Mouse (Mus musculus) v-Abl transformed pro-B cells (cell line): ENCODE measurements around the gene Mslnl.

Experiments
- in situ Hi-C, 2 experiments: fragments of 400-800 bp; cut with MboI; formaldehyde crosslinking; loops; one replicate each; pipeline ENCODE4 v1.15.1; 2025; ENCODE audit not compliant: unreplicated experiment in 2 of 2

Gene Mslnl

DNA sequence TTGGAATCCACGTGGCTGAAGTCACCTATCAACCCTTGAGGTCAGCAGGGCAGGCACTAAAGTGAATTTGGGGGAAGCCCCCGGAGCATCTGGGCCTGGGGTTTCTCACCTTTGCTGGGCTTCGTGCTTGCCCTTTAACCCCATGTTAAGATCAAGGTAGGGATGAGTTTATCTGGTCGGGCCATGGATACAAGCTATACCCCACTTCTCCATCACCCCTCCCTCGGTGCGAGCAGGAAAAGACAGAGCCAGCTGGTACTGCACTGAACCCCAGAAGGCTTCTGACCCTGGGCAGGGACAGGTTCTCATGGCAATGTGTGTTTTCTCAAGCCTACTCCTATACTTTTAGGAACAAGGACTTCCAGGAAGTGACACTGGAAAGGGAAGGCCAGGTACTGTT is 45.5 kb downstream of the Mslnl start:
- in situ Hi-C loops = no loop called here

DNA sequence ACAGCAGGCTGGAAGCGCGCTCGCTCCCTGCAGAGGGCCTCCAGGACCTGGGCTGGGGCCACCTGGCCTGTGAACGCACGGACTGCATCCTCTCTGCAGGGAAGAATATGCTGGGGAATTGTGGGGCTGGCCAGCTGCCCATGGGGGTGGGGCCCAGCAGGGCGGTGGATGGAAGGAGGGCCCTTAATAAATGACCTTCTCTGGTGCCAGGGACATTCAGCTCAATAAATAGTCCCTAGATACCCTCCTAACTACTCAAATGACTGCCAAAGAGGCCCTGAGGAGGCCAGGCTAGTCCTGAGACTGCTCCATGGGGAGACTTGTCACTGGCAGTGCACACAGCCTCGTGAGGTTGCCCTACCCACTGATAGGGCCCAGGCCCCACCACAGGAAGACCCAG is 47.2 kb downstream of the Mslnl start:
- in situ Hi-C loops = no loop called here

- in situ Hi-C loops = no loop called here
Measured at GRCm38 (mm10) chr17:25783861-25784574, 48.2 kb downstream of the Mslnl start.

DNA sequence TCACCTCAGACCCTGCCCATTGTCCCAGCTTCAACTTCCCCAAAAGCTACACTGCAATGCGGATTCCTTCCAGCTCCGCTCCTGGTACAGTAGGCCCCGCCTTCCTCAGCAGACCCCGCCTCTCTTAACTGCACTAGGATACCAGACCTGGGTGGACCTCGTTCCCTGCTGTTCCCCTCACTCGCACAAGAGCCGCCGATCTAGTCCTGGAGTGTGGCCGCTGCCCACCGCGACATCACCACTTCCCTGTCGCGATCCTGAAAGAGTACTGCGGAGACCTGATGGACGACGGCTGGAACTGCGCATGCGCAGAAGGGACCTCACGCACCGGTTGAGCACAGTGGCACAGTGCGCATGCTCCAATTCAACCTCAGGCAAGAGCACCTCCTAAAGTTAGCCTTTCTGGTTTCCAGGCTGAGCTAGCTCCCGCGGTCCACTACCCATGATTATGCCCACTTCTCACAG is 49.5 kb downstream of the Mslnl start, which contains the start of gene Haghl:
TSS of gene Haghl (minus strand) at position 393 of the 465 bp plus-strand sequence.
- in situ Hi-C loops = no loop called here

DNA sequence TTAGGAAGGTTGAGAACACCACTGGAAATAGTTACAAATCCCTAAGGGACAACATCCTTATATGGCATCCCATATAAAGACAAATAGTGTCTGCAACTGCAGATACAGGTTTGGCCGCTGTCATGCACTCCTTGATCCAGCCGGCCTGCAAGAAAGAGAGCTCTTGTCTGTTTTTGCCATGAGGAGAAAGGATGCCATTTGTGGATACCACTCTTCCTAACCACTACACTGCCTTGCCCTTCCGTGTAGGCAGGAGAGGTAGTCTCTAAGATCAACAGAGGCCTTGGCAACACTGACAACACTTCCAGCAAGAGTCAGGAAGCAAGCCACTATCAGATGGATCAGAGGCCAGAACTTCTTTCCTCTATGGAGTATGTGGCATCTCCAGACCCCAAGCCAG is 50.4 kb downstream of the Mslnl start, which contains the start of gene Ccdc78:
TSS of gene Ccdc78 (plus strand) at position 301 of the 400 bp plus-strand sequence.
- in situ Hi-C loops = no loop called here

DNA sequence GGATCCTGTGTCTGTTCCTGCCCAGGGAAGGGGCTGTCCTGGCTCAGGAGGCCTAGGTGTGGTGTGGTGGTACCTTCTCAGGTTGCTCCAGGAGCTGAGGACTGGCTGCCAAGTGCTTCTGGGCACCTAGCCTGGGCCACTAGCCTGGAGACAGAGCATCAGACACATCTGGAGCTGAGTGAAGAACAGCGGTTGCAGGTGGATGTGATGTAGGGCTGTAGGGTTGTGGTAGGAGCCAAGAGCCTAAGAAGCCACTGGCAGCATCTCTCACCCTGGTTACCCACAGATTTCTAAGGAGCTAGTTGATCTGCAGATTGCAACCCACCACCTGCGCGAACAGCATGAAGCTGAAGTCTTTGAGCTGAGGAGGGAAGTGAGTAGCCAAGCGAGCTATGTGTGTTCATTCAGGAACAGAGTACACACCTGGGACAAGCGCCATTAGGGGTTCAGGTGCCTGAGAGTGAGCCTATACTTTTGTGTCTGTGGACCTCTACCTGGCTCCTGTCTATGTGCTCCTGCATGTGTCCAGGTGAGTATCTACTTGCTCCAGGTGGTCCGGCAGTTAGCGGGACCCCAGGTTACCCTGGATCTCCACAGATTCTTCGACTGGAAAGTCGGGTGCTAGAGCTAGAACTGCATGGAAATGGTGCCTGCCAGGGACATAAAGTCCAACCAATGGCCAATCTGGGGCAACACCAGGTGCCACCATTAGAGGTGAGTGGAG is 51.1 kb downstream of the Mslnl start:
- in situ Hi-C loops = no loop called here

GRCm38 (mm10) chr17:25791320-25791842 is 55.5 kb downstream of the Mslnl start:
- in situ Hi-C loops = no loop called here

GRCm38 (mm10) chr17:25791843-25792527 is 56.1 kb downstream of the Mslnl start:
- in situ Hi-C loops = no loop called here

DNA sequence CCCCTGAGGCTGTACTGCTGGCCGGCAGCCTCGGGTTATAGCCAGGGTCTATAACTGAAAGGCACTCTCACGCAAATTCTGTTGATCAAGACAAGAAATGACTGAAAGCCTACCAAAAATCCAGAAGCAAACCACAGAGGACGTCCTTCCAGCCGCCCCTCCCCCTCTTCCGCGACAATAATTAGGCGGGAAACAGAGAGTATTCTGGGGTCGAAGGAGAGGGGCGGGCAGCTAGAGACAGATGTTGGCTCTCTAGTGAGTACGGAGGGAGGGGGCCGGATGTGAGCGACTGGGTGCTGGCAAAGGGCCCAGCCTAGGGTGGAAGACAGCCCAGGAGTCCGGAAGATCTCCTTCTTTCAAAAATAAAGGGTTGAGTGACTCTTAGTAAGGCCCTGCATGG is 56.8 kb downstream of the Mslnl start, which contains the start of gene Fam173a:
TSS of gene Fam173a (minus strand) at position 287 of the 400 bp plus-strand sequence.
- in situ Hi-C loops = no loop called here

DNA sequence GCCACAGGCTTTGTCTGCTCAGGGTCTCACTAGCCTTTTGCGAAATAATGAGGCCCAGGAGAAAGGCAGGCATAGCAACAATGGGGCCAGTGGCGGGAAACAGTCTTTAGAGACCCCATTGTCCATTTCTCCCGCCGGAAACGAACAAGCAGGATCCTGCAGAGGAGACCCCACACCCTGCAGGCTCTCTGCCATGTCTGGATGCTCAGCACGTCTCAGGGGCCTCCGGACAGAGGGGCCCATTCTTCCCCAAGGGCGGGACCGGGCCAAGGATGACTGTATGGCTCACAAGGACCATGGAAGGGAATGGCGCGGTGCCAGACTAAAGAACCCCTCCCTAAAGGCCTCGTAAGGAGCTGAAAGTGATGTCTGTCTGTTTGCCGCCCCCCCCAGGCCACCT is 58.4 kb downstream of the Mslnl start:
- in situ Hi-C loops = no loop called here

DNA sequence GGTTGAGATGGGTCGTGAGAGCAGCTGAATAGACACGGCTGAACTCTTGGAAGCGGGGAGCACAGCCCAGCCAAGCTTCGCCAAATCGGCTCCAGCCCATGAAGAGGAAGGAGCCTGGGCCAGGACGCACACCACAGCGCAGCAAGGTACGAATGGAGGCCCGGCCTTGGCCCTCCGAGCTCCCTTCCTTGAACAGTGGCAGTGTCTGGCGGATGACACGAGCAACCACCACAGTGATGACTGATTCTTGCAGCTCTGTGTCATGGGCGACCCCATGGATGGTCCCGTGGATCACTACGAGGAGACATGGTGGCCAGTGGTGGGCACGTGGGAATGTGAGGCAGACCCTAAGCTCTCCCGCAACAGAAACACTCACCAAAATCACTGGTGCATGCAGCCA is 59.2 kb downstream of the Mslnl start:
- in situ Hi-C loops = no loop called here

DNA sequence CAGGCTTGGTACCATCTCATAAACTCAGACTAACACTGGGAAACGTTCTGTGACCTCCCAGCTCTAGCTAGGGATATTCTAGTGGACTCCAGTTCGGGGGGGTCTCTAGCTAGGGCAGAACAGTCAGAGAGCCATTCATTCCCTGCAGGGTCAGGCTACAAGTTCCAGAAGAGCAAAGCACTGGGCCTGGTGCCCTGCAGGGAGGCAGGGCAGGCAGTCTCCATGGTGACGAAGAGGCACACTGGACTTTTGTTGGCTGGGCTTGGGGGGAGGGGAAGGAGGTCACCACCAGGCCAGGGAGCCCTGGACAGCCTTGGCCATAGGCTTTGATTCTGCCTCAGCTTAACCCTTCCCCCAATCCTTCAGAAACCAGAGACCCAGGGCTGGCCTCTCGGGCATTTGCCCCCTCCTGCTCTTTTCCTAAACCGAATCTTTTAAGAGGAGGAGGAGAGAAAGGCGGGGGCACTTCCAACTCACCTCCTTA is 59.8 kb downstream of the Mslnl start, which contains the start of gene AC134908.4:
TSS of gene AC134908.4 (minus strand) at position 51 of the 484 bp plus-strand sequence.
- in situ Hi-C loops = no loop called here

- in situ Hi-C loops = no loop called here
Measured at GRCm38 (mm10) chr17:25796211-25796771, 60.4 kb downstream of the Mslnl start.

DNA sequence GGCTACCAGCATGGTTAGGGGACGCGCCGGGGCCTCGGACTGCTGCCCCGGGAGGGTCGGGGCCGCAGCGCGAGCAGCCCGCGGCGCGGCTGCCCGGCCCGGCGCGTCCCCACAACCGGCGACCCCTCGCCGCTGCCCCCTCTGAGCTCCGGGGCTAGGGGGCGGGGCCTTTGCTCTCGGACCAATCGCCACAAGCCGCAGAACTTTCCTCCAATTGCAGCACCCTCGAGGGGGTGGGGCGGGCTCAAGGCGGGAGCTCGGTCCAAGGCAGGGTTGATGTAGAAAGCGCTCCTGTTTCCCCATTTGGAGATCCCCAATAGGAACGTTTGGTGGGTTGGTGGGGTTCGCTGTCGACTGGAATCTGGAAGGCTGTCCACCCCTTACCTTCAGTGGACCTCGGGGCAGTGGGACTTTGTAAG is 61.1 kb downstream of the Mslnl start, which contains the start of gene Metrn:
TSS of gene Metrn (minus strand) at position 186 of the 419 bp plus-strand sequence.
- in situ Hi-C loops = no loop called here
